8 mouse cellular contexts compared by ENCODE assay signal in genomic region chr12:85192461-85193108, GRCm38 (mm10). TPM values are rescaled to one million over a fixed set of nuclear protein-coding genes. Genes with fewer than 3 reads are reported as not detected.
A peak's percentile ranks its signal among the peaks of the same experiment; 100 is the strongest.
DNase-seq lines count a peak whose midpoint lies in the region; ATAC-seq and TF ChIP-seq lines count a peak whose summit lies in the region.

No protein-coding gene starts in this region.

- TF ChIP-seq CTCF in kidney, adult 2 months (conservative IDR thresholded peaks at IDR 0.05; ENCODE audit: insufficient read depth, insufficient read length, low read depth, low read length): no peak

- TF ChIP-seq POLR2A in kidney, adult 2 months (IDR thresholded peaks at IDR 0.05; ENCODE audit: low read depth, low read length): no peak

- whole genome bisulfite sequencing in kidney, adult 2 months: 29% methylated on average over 19 of the region's 19 CpGs

- no peak overlapping the region for H3K4me3 ChIP-seq in kidney, adult 2 months (ENCODE audit: insufficient read depth, low read depth, low read length)

- H3K36me3 ChIP-seq in kidney, adult 2 months (ENCODE audit: control insufficient read depth, insufficient read depth, low read length): no peaks in the 10 kb centered on the region

- no peaks in the 10 kb centered on the region for H3K27me3 ChIP-seq in kidney, adult 2 months (replicated peaks; ENCODE audit: control insufficient read depth, insufficient read depth, low read length)

- H3K27ac ChIP-seq in kidney, adult 2 months (ENCODE audit: insufficient read depth, low read depth, low read length): no peak overlapping the region

- peak; percentile 37 for DNase-seq in kidney, adult 2 months
- DNase-seq in kidney, adult 18-20 months: no peak
- peak; percentile 77 for DNase-seq in Muller cell, postnatal 12 days (ENCODE audit: inconsistent ontology term)
- peak; percentile 68 for DNase-seq in heart, adult 8-10 months (ENCODE audit: low spot score)
- peak; percentile 23 for DNase-seq in kidney, postnatal 14 days
- peak; percentile 58 for DNase-seq in skeletal muscle tissue, adult 2 months (ENCODE audit: low read depth, low spot score)
- DNase-seq in right cerebral cortex, adult 18-20 months: no peak

- H3K4me1 ChIP-seq in kidney, adult 2 months (ENCODE audit: control insufficient read depth, insufficient read depth, low read length): peaks cover 4% of the 10 kb centered on the region

- no peak for ATAC-seq in cerebellum, adult (ENCODE audit: insufficient number of reproducible peaks, low FRiP score, low TSS enrichment)

RNA-seq across cellular contexts. Expression of gene Pgf, which starts 15.0 kb away (rescaled TPM):
- 1.1 and 1.2 TPM in 2 replicates for polyA plus RNA-seq in kidney, adult 2 months (2012; rRNA removed)
- total RNA-seq in heart, adult 8-10 months (2022): 1 to 10 TPM; 3.7 to 5.1 (median 4.1) TPM

RNA-seq across cellular contexts. Expression of gene Eif2b2, which starts 26.7 kb away (rescaled TPM):
- polyA plus RNA-seq in kidney, adult 2 months (2012; rRNA removed): 101 and 112 TPM in 2 replicates
- total RNA-seq in heart, adult 8-10 months (2022): 10 to 100 TPM; 39.5 to 50.6 (median 45.2) TPM

RNA-seq across cellular contexts. Expression of gene Rps6kl1, which starts 41.5 kb away (rescaled TPM):
- 0.89 and 0.98 TPM in 2 replicates for polyA plus RNA-seq in kidney, adult 2 months (2012; rRNA removed)
- 1 to 10 TPM; 1.7 to 3.5 (median 2.8) TPM for total RNA-seq in heart, adult 8-10 months (2022)

Comparison
In these comparisons a context has a peak if more than half of its experiments do, and no peak if none do; other contexts are left out.
1. DNase-seq: peak in kidney, adult 2 months (single experiment), Muller cell, postnatal 12 days (single experiment), heart, adult 8-10 months (single experiment), kidney, postnatal 14 days (single experiment) and skeletal muscle tissue, adult 2 months (single experiment); none in kidney, adult 18-20 months (single experiment) and right cerebral cortex, adult 18-20 months (single experiment).